Mouse (Mus musculus) R1 (cell line): ENCODE measurements around the gene Nudc.
A peak's percentile ranks its signal among the peaks of the same experiment; 100 is the strongest.

ENCODE experiments used
- DNase-seq: peaks from one replicate; pipeline ENCODE4 v3.0.0-alpha.2; 2018; ENCODE audit warnings: low read depth, low spot score

The Nudc gene

GRCm38 (mm10) chr4:133536652-133537051, 9.1 kb downstream of the Nudc start:
- DNase-seq = no peak

DNA sequence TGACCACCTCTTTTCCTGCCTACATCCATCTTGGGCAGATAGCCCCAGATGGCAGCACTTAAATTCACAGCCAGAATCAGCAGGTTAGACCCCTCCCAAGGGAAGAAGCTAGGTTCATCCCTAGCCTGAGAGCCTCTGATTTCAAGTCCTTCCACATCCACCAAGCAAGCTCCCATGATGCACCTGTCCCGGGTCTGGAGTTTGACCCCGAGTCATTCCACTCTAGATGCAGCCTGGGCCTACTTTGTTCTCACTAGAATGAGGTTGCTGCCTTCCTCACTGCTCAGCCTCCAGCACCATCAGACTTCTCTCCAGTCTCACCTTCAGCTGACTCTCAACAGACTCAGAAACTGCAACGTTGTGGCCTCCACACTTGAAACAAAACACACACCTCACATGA, 9.7 kb downstream of the Nudc start:
- peak; percentile 37 for DNase-seq

GRCm38 (mm10) chr4:133532777-133533176, 13.0 kb downstream of the Nudc start:
- no peak for DNase-seq

DNA sequence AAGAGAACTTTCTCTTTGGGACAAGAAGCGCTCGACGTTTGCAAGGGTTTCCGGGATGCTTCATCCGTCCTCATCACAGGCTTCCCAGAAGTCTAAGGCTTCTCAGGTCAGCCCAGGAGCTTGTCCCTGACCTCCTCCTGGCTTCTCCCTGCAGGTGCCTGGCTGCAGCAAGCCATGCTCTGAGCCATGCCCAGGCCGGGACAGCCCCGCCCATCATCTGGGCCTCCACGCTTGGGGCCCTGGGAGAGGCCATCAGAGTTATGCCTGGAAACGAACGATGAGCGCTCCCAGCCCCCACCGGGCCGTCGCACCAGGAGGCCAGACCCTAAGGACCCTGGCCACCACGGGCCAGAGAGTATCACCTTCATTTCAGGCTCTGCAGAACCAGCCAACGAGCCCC, 18.0 kb downstream of the Nudc start:
- no peak for DNase-seq

GRCm38 (mm10) chr4:133521502-133521901, 24.3 kb downstream of the Nudc start:
- no peak for DNase-seq

- DNase-seq = peak; percentile 27
These were observed 26.5 kb downstream of the Nudc start for GRCm38 (mm10) chr4:133519369-133519665.

- DNase-seq = peak; percentile 38
These were observed 27.0 kb downstream of the Nudc start, which contains the start of gene Kdf1 for GRCm38 (mm10) chr4:133518601-133519368. Gene Kdf1 (plus strand): TSS chr4:133518963.

GRCm38 (mm10) chr4:133512972-133513371, 32.8 kb downstream of the Nudc start:
- peak; percentile 85 for DNase-seq

- peak; percentile 64 for DNase-seq
These were observed 33.3 kb downstream of the Nudc start for GRCm38 (mm10) chr4:133512511-133512910.

DNA sequence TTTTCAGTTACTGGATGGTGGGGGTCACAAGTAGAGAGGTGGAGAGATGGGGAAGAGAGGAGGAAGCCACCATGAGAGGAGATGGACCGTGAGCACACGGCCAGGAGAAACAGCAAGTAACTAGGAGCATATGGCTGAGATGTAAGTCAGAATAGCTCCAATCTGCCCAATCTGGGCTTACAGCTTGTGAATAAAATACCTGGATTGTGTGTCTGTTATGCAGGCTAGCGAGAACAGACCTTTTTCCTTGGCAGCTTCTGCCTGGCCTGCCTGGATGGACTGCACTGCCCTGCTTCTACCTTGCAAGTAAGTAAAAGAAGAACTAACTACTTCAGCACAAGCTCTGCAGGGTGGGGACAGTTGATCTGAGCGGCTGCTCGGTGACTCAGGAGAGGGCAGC, 34.7 kb downstream of the Nudc start:
- DNase-seq = no peak

- DNase-seq = no peak
These were observed 36.8 kb downstream of the Nudc start for GRCm38 (mm10) chr4:133508990-133509389.

DNA sequence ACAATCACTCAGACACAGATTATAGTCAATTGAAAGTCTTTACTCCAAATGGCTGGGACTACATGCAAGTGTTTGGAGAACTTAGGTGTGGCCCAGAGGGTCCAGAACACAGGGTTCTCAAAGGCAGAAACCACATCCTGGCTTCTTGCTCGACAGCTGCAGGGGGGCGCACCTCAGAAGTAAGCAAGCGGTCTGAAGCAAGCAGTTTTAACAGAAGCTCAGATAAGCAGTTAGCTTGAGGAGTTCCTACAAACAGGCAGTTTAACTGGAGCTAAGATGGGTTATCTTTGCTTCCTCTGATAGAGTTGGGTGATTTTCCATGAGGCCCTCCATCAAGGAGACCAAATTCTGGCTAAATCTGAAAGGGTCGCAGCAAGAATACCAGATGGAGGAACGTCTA, 39.2 kb downstream of the Nudc start:
- DNase-seq = no peak

DNA sequence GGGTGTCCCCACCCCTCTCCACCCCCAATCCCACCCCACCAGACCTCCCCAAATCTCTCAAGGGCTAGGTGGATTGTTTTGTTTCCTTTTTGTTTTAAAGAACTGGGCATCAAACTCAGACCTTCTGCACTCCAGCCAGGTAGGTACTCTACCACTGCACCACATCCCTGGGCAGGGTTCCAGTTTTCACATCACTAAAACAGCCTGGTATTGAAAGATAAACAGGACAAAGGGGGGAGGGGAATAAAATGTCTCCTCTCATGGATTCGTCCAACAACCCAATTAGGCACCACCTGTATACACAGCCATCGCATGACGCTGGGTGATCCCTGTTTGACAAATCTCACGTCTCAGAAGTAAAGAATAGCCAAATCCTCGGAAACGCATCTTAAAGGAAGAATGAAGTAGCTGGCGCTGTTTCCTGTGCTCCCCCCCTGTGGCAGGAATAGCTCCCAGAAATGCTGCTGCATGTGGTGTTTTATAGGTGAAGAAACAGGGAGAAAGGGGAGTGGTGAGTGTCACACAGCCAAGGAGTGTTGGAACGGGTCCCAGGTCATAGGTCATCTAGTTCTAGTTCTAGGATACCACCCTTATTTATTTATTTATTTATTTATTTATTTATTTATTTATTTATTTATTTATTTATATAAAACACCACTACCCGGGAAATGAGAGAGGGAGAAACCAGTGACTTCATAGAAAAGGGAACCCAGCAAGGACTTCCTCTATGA, 40.9 kb downstream of the Nudc start:
- DNase-seq = no peak

GRCm38 (mm10) chr4:133504300-133504699, 41.5 kb downstream of the Nudc start:
- DNase-seq = no peak

GRCm38 (mm10) chr4:133501514-133501913, 44.3 kb downstream of the Nudc start:
- no peak for DNase-seq

- DNase-seq = peak; percentile 94
These were observed 47.6 kb downstream of the Nudc start, which contains the start of gene Trnp1 for GRCm38 (mm10) chr4:133498160-133498724. Gene Trnp1 (minus strand): TSS chr4:133498550.

DNA sequence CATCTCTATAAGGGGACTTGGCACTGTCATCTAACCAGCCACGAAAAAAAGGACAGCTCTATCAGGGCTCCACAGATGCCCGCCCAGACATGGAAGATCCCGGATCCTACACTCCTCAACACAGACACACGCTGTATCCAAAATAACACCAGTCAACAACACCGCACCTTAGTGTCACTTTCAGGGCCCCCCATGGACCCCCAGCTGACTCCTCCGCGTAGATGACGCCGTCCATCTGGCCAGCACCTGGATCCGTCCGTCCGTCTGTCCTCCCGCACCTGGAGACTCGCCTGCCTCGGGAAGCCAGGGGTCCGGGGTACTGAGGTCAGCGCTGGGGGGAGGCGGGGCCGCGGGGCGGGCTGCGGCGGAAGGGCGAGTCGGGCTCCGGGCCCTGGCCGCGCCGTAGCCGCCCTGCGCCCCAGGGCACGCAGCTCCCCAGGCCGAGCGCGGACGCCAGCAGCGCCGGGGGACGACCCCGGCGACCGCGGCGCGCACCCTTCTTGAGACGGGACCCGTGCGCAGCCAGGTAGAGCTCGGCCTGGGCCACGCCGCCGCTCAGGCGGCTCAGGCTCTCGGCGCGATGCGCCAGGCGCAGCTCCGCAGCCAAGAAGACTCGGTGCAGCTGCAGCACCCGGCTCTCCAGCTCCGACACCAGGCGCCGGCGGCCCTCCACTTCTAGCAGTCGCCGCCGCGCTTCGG, 48.2 kb downstream of the Nudc start:
- peak; percentile 58 for DNase-seq

DNA sequence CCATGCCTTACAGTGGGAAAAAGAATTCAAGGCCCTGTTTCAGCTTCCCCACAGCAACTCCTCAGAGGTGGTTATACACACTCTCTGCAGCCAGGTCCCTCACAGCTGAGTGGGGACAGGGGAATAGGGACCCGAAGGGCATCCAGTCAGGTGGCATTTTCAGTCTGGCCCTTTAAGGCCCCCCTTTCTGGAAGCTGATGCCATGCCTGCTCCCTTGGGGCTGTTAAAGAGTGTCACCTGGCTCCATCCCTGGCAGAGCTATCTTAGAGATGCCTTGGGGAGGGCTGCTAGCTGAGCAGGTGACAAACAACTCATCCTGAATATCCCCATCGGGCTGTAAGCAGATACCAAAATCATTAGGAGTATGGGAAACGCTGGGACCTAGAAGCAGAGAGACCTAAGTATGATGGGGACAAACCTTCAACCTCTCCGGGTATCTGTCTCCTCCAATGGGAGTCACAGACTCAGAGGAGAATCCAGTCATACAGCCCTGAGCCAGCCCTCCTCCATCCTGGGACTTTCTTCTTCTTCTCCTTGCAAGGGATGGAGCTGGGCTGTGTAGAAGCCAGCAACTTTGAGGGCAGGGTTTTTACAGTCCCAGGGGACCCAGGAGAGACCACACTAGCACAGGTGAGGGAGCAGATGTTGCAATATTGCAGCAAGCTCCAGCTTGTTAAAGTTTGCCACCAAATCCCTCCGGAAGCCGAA, 48.9 kb downstream of the Nudc start:
- no peak for DNase-seq

- peak; percentile 37 for DNase-seq
These were observed 50.1 kb downstream of the Nudc start for GRCm38 (mm10) chr4:133495711-133496110.

DNA sequence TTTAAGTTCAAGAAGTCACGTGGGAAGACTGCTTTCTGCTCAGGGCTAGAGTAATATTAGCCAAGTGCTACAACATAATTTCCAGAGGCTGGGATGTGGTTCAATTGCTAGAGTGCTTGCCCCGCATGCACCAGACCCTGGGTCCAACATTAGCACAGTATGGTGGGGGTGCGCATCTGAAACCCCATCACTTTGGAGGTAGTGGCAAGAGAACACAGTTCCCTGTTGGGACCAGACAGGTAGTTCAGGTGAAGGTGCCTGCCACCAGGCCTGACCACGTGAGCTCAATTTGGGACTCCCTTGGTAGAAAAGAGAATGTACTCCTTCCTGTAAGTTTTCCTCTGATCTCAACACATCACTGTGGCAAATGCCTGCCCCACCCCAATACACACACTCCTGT, 50.9 kb downstream of the Nudc start:
- no peak for DNase-seq

GRCm38 (mm10) chr4:133494432-133494831, 51.4 kb downstream of the Nudc start:
- peak; percentile 88 for DNase-seq

GRCm38 (mm10) chr4:133493895-133494294, 51.9 kb downstream of the Nudc start:
- no peak for DNase-seq
